Mouse (Mus musculus) heart, embryonic 11.5 days (tissue): ENCODE results near the gene Zic1. TPM values are rescaled to one million over a fixed set of nuclear protein-coding genes. Genes with fewer than 3 reads are reported as not detected.
A peak's percentile ranks its signal among the peaks of the same experiment; 100 is the strongest.

Source experiments
- ATAC-seq: fragments of 200-750 bp; cut with Nextera tagmentation; replicated peaks from 2 replicates; pipeline ENCODE4 v1.8.0; 2017; ENCODE audit warnings: moderate library complexity; ENCODE audit not compliant: insufficient number of reproducible peaks, low FRiP score, low TSS enrichment
- H3K27ac ChIP-seq: fragments of 300-500 bp; sonication (generic); 2 replicates; pipeline ENCODE4 v1.5.1; 2014; ENCODE audit warnings: mild to moderate bottlenecking, low read depth, low read length
- H3K27me3 ChIP-seq: fragments of 300-500 bp; sonication (generic); 2 replicates; pipeline ENCODE4 v1.6.1; 2014; ENCODE audit warnings: mild to moderate bottlenecking, low read length, mixed read lengths; ENCODE audit not compliant: control insufficient read depth, insufficient read depth
- H3K36me3 ChIP-seq: fragments of 300-500 bp; sonication (generic); 2 replicates; pipeline ENCODE4 v1.6.1; 2014; ENCODE audit warnings: mild to moderate bottlenecking, low read length, moderate library complexity, mixed read lengths; ENCODE audit not compliant: control insufficient read depth, insufficient read depth
- H3K4me1 ChIP-seq: fragments of 300-500 bp; sonication (generic); 2 replicates; pipeline ENCODE4 v1.6.1; 2014; ENCODE audit warnings: low read length; ENCODE audit not compliant: control insufficient read depth, insufficient read depth
- H3K4me2 ChIP-seq: fragments of 300-500 bp; sonication (generic); 2 replicates; pipeline ENCODE4 v1.6.1; 2014; ENCODE audit warnings: mild to moderate bottlenecking, moderate library complexity
- H3K4me3 ChIP-seq: fragments of 300-500 bp; sonication (generic); 2 replicates; pipeline ENCODE4 v1.5.1; 2014; ENCODE audit warnings: low read depth, low read length
- H3K9ac ChIP-seq: fragments of 300-500 bp; sonication (generic); 2 replicates; pipeline ENCODE4 v1.6.1; 2014; ENCODE audit warnings: mild to moderate bottlenecking, low read depth, low read length, moderate library complexity
- H3K9me3 ChIP-seq: fragments of 300-500 bp; sonication (generic); replicated peaks from 2 replicates; pipeline ENCODE4 v1.6.1; 2016; ENCODE audit warnings: low read length; ENCODE audit not compliant: control insufficient read depth
- WGBS: fragments of 180-500 bp; shearing (Covaris S2); extraction: QIAGEN DNeasy Blood & Tissue Kit; methylation state at CpG from one replicate; pipeline ENCODE4 v1.1.7; 2014; ENCODE audit not compliant: insufficient replicate concordance; 5-methylcytosine and 5-hydroxymethylcytosine counted together
- polyA plus RNA-seq: library from polyadenylated mRNA; unstranded; fragments of >200 nt; fragmentation: Nextera tagmentation; extraction: Ambion mirVana; gene quantifications from 2 replicates; pipeline ENCODE4 v1.2.1, GENCODE M21; 2014

Zic1 gene
- polyA plus RNA-seq, 1 experiment from 2014 or later: 0.07 TPM

GRCm38 (mm10) chr9:91354434-91355269 lies 11.0 kb downstream of the Zic1 start:
- Histone ChIP-seq H3K9me3 (no peaks in the 10 kb centered on the region), H3K9ac (no peak overlapping the region), H3K4me3 (no peak overlapping the region; the same call in 1 of the 2 replicates), H3K4me1 (no peaks in the 10 kb centered on the region), H3K4me2 (no peak overlapping the region), H3K36me3 (no peaks in the 10 kb centered on the region), H3K27ac (no peak overlapping the region), H3K27me3 (peaks cover 85% of the 10 kb centered on the region)
- 0 out of 2 replicates have a peak, but pooled peaks have one; percentile 10 for ATAC-seq
- WGBS: 4% methylated on average over 22 of the region's 22 CpGs

- Histone ChIP-seq H3K4me3 (no peak overlapping the region), H3K27ac (no peak overlapping the region), H3K9me3 (no peaks in the 10 kb centered on the region), H3K9ac (no peak overlapping the region), H3K36me3 (no peaks in the 10 kb centered on the region), H3K27me3 (peaks cover 79% of the 10 kb centered on the region), H3K4me1 (no peaks in the 10 kb centered on the region), H3K4me2 (no peak overlapping the region)
- 2% methylated on average over 37 of the region's 37 CpGs for WGBS
- no peak for ATAC-seq
These were observed 11.8 kb downstream of the Zic1 start for GRCm38 (mm10) chr9:91353551-91354433.

GRCm38 (mm10) chr9:91352786-91353185 lies 12.8 kb downstream of the Zic1 start:
- Histone ChIP-seq H3K36me3 (no peaks in the 10 kb centered on the region), H3K9me3 (no peaks in the 10 kb centered on the region), H3K4me3 (no peak overlapping the region), H3K4me1 (no peaks in the 10 kb centered on the region), H3K27me3 (peaks cover 74% of the 10 kb centered on the region), H3K27ac (no peak overlapping the region), H3K4me2 (no peak overlapping the region), H3K9ac (no peak overlapping the region)
- ATAC-seq: no peak
- WGBS: under 1% methylated on average over 15 of the region's 15 CpGs

GRCm38 (mm10) chr9:91351961-91352411 lies 13.6 kb downstream of the Zic1 start:
- no peaks in the 10 kb centered on the region for H3K36me3 ChIP-seq
- no peak overlapping the region for H3K27ac ChIP-seq
- no peak overlapping the region for H3K9ac ChIP-seq
- no peak for ATAC-seq
- no peak overlapping the region for H3K4me3 ChIP-seq
- 1% methylated on average over 13 of the region's 13 CpGs for WGBS
- no peak overlapping the region for H3K4me2 ChIP-seq
- peaks cover 71% of the 10 kb centered on the region for H3K27me3 ChIP-seq
- no peaks in the 10 kb centered on the region for H3K4me1 ChIP-seq
- H3K9me3 ChIP-seq: no peaks in the 10 kb centered on the region

- Histone ChIP-seq H3K4me3 (no peak overlapping the region), H3K36me3 (no peaks in the 10 kb centered on the region), H3K27me3 (peaks cover 65% of the 10 kb centered on the region), H3K4me2 (no peak overlapping the region), H3K4me1 (no peaks in the 10 kb centered on the region), H3K27ac (no peak overlapping the region), H3K9ac (no peak overlapping the region), H3K9me3 (no peaks in the 10 kb centered on the region)
- no peak for ATAC-seq
- 3% methylated on average over 5 of the region's 5 CpGs for WGBS
These were observed 14.2 kb downstream of the Zic1 start for GRCm38 (mm10) chr9:91351361-91351760.

- H3K9me3 ChIP-seq: no peaks in the 10 kb centered on the region
- peaks cover 60% of the 10 kb centered on the region for H3K27me3 ChIP-seq
- no peak for ATAC-seq
- H3K4me1 ChIP-seq: no peaks in the 10 kb centered on the region
- no peak overlapping the region for H3K27ac ChIP-seq
- 1% methylated on average over 14 of the region's 14 CpGs for WGBS
- H3K36me3 ChIP-seq: no peaks in the 10 kb centered on the region
- no peak overlapping the region for H3K4me2 ChIP-seq
- H3K9ac ChIP-seq: no peak overlapping the region
- no peak overlapping the region for H3K4me3 ChIP-seq
These were observed 14.7 kb downstream of the Zic1 start for GRCm38 (mm10) chr9:91350861-91351291.

GRCm38 (mm10) chr9:91350211-91350791 lies 15.3 kb downstream of the Zic1 start:
- no peak overlapping the region for H3K27ac ChIP-seq
- no peaks in the 10 kb centered on the region for H3K9me3 ChIP-seq
- 3% methylated on average over 16 of the region's 16 CpGs for whole genome bisulfite sequencing
- H3K4me3 ChIP-seq: no peak overlapping the region
- H3K4me1 ChIP-seq: no peaks in the 10 kb centered on the region
- no peak overlapping the region for H3K9ac ChIP-seq
- no peaks in the 10 kb centered on the region for H3K36me3 ChIP-seq
- ATAC-seq: no peak
- H3K4me2 ChIP-seq: no peak overlapping the region
- peaks cover 55% of the 10 kb centered on the region for H3K27me3 ChIP-seq

GRCm38 (mm10) chr9:91348746-91349145 lies 16.9 kb downstream of the Zic1 start:
- H3K27me3 ChIP-seq: peaks cover 40% of the 10 kb centered on the region
- H3K27ac ChIP-seq: no peak overlapping the region
- 33% methylated on average over 1 of the region's 1 CpGs for WGBS
- no peak overlapping the region for H3K4me3 ChIP-seq
- H3K4me2 ChIP-seq: no peak overlapping the region
- H3K4me1 ChIP-seq: no peaks in the 10 kb centered on the region
- no peaks in the 10 kb centered on the region for H3K36me3 ChIP-seq
- no peak overlapping the region for H3K9ac ChIP-seq
- no peaks in the 10 kb centered on the region for H3K9me3 ChIP-seq
- ATAC-seq: no peak
